Mouse (Mus musculus) left cerebral cortex, postnatal 4 days (tissue): Measurements from ENCODE around the gene Notch2. TPM values are rescaled to one million over a fixed set of nuclear protein-coding genes. Genes with fewer than 3 reads are reported as not detected.
A peak's percentile ranks its signal among the peaks of the same experiment; 100 is the strongest.
"Not testable (repeated sequence)": the region's sequence is repeated elsewhere in the genome, so short reads cannot be mapped to it uniquely, and the experiment has no call there.

Experiments
- DNase-seq: peaks from one replicate; pipeline ENCODE4 v3.0.0-alpha.2; 2022
- intact Hi-C: fragments of 180-260 bp; cut with DNase I; formaldehyde crosslinking; loops from one replicate; pipeline ENCODE4 v1.15.1; 2025
- total RNA-seq, 2 experiments: library from RNA; stranded (reverse); gene quantifications; 2 replicates each; pipeline ENCODE4 v1.2.3; 2021

Gene Notch2
- total RNA-seq, 2 experiments from 2014 or later, result 22.4 to 24.4 TPM

- DNase-seq, intact Hi-C loops: not testable (repeated sequence)
Observed at GRCm38 (mm10) chr3:98050086-98050485, 36.8 kb downstream of the Notch2 start.

- no peak for DNase-seq
- intact Hi-C loops, result no loop called here
Observed at GRCm38 (mm10) chr3:98050492-98051406, 37.4 kb downstream of the Notch2 start.

- no peak for DNase-seq
- intact Hi-C loops, result no loop called here
Observed at GRCm38 (mm10) chr3:98051407-98051968, 38.2 kb downstream of the Notch2 start.

GRCm38 (mm10) chr3:98052507-98053430 lies 39.4 kb downstream of the Notch2 start:
- intact Hi-C loops, result no loop called here
- peak; percentile 47 for DNase-seq

DNA sequence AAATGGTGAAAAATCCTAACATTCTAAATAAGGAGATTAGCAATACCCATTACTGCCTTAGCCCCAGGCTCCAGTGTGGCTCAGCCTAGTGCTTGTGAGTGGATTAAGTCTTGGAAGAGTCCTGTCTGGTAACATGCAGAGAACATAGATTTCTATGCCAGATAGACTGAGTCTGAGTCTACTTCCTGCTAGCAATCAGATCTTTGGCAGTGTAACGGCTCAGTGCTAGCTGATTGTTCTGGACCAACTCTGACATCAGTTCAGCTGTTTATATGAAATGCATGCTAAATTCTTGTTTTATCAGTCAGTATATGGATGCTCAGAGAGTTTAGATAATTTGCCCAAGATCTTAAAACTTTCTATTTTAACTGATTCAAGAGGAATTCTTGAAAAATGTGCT lies 40.5 kb downstream of the Notch2 start:
- intact Hi-C loops, result no loop called here
- no peak for DNase-seq

DNA sequence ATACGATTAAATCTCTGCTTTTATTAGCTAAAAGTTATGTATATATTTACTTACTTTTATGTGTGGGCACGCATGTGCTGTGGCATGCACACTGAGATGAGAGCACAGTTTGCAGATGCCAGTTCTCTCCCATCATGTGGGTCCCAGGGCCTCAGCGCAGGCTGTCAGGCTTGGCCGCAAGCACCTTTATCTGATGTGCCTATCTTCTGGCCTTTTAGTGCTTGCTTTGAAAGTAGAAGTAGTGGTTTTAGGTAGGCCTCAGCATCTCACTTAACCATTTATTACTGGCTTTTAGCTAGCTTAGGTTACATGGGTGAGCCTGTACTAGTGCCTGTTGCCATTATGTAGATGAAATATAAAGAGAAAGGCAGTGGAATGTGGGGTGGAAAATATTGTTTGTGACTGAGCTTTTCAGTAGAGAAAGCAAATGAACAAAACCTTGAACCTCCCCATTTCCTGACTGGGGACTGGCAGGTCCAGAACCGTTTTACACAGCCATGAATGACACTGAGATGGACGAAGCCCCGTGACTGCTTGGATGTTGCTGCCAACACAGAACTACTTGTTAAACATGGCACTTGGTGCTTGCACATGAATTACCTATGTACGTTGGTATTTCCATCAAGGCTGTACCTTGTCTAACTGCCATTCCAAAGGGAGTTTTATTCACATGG lies 41.1 kb downstream of the Notch2 start:
- DNase-seq, result no peak

DNA sequence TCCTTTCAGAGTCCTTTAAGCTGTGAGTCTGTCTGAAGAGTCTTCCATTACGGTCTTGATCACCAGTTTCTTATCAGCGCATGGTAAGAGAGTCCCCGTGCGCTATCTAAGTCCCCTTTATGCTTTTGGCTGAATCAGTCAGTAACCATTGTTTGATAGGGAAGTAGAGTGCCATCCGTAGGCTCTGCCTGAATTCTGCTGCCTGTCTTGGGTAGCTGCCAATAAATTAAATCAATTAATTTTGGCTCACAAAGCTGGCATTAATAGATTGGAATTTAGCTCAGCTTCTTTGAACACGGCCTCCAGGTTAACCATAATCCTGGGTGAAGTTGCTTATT lies 41.6 kb downstream of the Notch2 start:
- intact Hi-C loops, result no loop called here

More for the DNA sequence above, 41.1 kb downstream of the Notch2 start:
- intact Hi-C loops, result no loop called here

GRCm38 (mm10) chr3:98055808-98056728 lies 42.7 kb downstream of the Notch2 start:
- intact Hi-C loops, result no loop called here
- DNase-seq, result no peak

More for the DNA sequence above, 41.6 kb downstream of the Notch2 start:
- DNase-seq, result no peak

DNA sequence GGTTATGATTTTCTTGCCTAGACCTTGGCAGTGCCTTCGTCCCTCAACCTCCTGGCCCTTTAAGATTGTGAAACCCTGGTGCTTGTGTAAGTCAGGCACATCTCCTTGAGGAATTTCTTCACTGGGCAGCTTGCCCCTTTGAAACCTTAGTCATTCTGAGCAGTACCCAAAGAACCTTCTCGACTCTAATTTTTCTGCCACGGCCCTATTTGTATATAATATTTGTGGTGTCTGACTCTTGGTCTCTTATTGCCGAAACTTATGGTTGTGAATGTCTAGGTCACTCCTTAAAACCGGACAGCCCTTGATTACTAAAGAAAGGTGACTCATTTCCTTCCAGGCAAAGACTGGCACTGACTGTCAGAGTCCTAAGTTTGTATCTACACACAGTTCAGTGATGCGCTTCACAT lies 43.6 kb downstream of the Notch2 start:
- no peak for DNase-seq
- intact Hi-C loops, result no loop called here

DNA sequence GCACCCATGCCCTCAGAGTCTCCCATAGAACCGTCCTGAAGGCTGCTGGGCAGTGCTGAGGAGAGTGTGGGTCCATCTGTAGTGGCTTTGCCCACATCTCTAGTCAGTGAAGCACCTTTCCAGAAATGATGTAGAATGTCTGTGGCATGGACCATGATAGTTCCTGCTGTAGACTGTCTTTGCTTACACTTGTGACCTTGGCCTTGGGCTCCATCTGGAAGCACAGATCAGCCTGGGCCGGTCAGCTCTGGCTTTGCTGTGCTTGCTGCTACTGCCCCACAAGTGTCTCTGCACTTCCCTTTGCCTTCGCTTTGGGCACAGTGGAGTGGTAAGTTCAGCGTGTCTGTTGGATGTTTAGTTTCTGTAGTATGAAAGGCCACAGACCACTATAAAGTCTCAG lies 45.7 kb downstream of the Notch2 start:
- DNase-seq, result no peak
- intact Hi-C loops, result no loop called here

DNA sequence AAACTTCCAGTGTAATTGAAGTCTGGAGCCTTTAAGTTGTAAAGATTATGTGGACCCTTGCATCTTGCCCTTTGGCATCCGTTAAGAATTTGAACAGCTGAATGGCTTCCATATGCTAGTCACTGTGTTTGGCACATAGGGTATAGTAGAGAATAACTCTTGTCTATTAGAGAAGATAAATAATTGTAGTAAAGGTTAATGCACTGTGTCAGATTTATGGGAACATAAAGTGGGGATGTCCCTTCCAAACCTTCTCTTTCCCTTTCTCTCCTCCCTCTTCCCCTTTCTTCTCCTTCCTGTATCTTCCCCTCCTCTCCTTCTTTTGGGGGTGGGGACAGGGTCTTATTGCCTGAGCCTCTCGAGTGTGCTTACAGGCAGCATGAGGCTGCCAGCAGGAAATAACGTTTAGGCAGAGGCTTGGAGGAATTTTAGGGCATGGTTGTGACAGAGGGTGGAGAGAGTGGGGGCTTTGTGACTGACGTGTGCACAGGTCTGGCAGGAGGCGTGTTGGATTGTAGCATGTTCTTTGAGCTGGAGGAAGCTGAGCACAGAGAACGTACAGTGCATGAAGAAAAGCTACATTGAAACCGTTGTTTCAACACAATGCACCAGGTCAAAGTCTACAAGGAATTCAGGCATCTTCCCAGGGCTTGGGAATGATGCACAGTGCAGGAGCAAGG lies 47.8 kb downstream of the Notch2 start:
- intact Hi-C loops, result no loop called here
- DNase-seq, result no peak

- no peak for DNase-seq
- intact Hi-C loops, result no loop called here
Observed at GRCm38 (mm10) chr3:98061661-98062330, 48.5 kb downstream of the Notch2 start.

DNA sequence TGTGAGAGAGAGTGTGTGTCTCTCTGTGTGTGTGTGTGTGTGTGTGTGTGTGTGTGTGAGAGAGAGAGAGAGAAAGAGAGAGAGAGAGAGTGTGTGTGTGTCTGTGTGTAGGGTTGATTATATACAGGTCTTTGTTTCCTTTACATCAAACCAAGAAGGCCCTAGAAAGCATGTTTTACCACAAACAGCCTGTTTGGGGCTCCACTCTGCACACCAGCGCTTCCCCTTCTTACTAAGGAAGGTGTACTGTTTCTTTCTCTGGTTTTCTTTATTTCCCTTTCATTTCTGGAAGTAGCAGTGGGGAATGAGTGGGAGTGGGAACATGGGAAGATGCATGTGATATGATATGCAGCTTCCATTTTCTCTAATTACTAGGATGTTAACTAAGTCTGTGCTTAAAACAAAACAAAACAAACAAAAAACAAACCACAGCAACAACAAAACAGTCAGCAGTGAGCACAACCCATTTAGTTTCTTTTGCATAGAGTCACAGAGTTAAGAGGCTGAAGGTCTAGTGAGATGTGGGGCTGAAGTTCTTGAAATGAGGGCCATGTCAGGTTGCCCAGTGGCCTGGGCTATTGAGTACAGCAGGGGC lies 49.4 kb downstream of the Notch2 start:
- DNase-seq, result no peak
- intact Hi-C loops, result no loop called here

DNA sequence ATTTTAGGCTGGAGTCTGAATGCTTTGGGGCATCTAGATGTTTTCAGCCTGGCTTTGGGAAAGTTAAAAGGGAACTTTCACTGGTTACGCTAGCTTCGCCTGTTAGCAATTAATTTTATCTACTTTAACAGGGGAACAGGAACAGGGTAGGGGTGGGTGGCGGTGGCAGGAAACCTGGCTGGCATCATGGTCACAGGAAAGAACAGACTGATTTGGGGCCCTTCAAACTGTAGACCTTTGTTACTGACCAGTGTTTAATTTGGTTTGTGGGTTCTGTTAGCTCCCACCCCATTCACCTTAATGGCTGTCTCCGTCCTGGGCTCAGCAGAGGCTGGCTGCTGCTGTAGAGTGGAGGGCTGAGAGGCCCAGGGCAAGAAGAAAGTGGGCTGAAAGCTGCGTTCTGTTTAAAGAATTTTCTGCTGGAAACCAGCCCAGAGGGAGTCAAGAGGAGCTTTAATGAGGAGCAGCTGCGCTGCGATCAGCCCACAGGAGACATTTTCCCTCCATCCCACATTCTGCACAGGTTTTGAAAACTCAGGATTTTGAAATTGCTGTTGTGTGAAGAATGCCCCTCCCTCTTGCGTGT lies 50.0 kb downstream of the Notch2 start:
- intact Hi-C loops, result no loop called here
- peak; percentile 36 for DNase-seq

- intact Hi-C loops, result no loop called here
- no peak for DNase-seq
Observed at GRCm38 (mm10) chr3:98063833-98064232, 50.5 kb downstream of the Notch2 start.

DNA sequence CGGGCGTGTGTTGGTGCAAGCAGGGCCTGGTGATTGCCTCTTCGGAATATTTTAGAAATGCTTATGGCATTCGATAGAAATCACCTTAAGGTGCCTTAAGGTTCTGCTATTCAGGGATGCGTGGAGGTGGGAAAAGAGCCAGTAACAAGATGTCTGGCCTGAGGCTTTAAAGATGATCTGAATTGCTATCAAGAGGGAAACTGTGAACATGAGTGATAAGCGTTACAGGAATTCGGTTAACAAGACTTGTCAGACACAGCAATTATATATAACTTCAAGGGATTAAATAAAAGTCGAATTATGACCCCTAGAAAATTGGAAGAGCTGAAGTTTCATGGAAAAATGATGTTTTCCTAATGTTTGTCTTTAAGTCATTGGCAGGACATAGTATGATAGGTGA lies 51.7 kb downstream of the Notch2 start:
- DNase-seq, result no peak
- intact Hi-C loops, result no loop called here

DNA sequence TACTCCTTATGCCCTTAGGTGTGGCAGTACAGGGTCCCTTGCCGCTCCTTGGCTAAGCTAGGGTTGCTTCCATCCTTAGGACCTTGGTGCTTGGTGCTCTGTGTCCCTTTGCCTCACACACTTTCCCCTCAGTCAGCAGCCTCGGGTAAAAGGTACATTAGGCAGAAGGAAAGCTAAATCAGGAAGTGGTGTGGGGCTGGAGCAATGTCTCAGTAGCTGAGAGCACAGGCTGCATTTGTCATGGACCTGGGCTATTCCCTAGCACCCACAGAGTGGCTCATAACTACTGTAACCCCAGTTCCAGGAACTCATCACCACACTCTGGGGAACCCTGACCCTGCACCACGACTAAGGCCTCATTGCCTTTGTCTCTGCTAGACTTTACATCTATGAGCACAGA lies 53.1 kb downstream of the Notch2 start:
- intact Hi-C loops, result no loop called here
- DNase-seq, result no peak

DNA sequence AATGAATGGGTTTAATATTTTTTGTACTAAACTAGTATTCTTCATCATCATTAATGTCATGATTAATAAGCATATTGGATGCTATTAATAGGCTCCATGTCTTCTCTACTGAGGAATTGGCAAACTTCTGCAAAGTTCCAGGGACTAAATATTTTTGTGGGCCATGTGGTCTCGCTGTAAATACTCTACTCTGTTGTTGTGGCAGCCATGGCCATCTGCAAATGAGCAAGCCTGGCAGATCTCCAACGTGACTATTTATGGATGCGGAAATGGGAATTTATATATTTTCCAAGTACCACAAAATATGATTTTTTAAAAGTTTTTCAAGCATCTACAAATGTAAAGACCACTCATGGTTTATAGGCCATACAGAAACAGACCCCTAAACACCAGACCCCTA lies 54.1 kb downstream of the Notch2 start:
- DNase-seq, result no peak
- intact Hi-C loops, result no loop called here
